Mouse (Mus musculus) cerebellum, adult 18-20 months (tissue): ENCODE measurements around the gene Olfr61.
"Not testable (repeated sequence)": the region's sequence is repeated elsewhere in the genome, so short reads cannot be mapped to it uniquely, and the experiment has no call there.

Source experiments
- DNase-seq, 2 experiments: peaks; one replicate each; pipeline ENCODE4 v3.0.0; 2021

Gene Olfr61

GRCm38 (mm10) chr7:140628670-140629069, at the start of gene Olfr61:
TSS of gene Olfr61 (plus strand) at chr7:140628970.
- not testable (repeated sequence) for DNase-seq

- not testable (repeated sequence) for DNase-seq
Observed at GRCm38 (mm10) chr7:140600969-140601368, 27.8 kb upstream of the Olfr61 start, which contains the start of gene Olfr46. TSS of gene Olfr46 (plus strand) at chr7:140601269.

- no peak for DNase-seq
Observed at GRCm38 (mm10) chr7:140630559-140630958, 1.8 kb downstream of the Olfr61 start.

- no peak for DNase-seq
Observed at GRCm38 (mm10) chr7:140646152-140646551, 17.4 kb downstream of the Olfr61 start, which contains the start of gene Olfr53. TSS of gene Olfr53 (plus strand) at chr7:140646452.

GRCm38 (mm10) chr7:140659630-140660029, 30.9 kb downstream of the Olfr61 start, which contains the start of gene Olfr539:
TSS of gene Olfr539 (plus strand) at chr7:140659930.
- no peak for DNase-seq

GRCm38 (mm10) chr7:140670693-140671092, 41.9 kb downstream of the Olfr61 start:
- not testable (repeated sequence) for DNase-seq

GRCm38 (mm10) chr7:140675863-140676262, 47.1 kb downstream of the Olfr61 start:
- DNase-seq = no peak

GRCm38 (mm10) chr7:140679591-140679990, 50.8 kb downstream of the Olfr61 start:
- not testable (repeated sequence) for DNase-seq

- no peak for DNase-seq
Observed at GRCm38 (mm10) chr7:140681651-140682050, 52.9 kb downstream of the Olfr61 start, which contains the start of gene Olfr45. TSS of gene Olfr45 (plus strand) at chr7:140681951.
